Mouse (Mus musculus) E14TG2a.4 (cell line): ENCODE results near the gene 2200002D01Rik.

Source experiments
- CTCF ChIP-seq: conservative IDR thresholded peaks from 2 replicates; pipeline ENCODE4 v1.5.1; 2014; ENCODE audit warnings: low read length
- NANOG ChIP-seq: IDR thresholded peaks from 2 replicates; pipeline ENCODE4 v1.6.1; 2014; ENCODE audit warnings: borderline replicate concordance, low read length, mixed read lengths
- POU5F1 ChIP-seq: IDR thresholded peaks from 2 replicates; pipeline ENCODE4 v1.6.1; 2014; ENCODE audit warnings: low read length, borderline replicate concordance

DNA sequence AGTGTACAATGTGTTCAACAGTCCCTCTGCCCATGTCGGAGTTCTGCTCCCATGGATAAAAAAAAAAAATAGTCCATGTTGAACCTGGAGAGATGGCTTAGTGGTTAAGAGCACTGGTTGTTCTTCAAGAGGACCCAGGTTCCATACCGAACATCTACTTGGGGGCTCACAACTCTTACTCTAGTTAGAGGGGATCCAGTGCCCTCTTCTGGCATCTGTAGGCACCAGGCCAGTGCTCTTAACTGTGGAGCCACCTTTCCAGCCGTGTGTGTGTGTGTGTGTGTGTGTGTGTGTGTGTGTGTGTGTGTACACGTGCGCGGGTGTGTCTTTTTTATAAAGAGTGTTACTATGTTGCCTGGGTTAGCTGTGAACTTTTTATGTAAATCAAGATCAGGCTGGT lies 45.7 kb downstream of the 2200002D01Rik start:
- no peak for TF ChIP-seq CTCF
- TF ChIP-seq POU5F1 = no peak
- no peak for TF ChIP-seq NANOG
